Mouse (Mus musculus): ENCODE results near the gene Rasgef1b. TPM values are rescaled to one million over a fixed set of nuclear protein-coding genes. Genes with fewer than 3 reads are reported as not detected.
A peak's percentile ranks its signal among the peaks of the same experiment; 100 is the strongest.
"Not testable (repeated sequence)": the region's sequence is repeated elsewhere in the genome, so short reads cannot be mapped to it uniquely, and the experiment has no call there.

Rasgef1b gene
- polyA plus RNA-seq, 1 experiment from 2014 or later: 6.5 TPM

DNA sequence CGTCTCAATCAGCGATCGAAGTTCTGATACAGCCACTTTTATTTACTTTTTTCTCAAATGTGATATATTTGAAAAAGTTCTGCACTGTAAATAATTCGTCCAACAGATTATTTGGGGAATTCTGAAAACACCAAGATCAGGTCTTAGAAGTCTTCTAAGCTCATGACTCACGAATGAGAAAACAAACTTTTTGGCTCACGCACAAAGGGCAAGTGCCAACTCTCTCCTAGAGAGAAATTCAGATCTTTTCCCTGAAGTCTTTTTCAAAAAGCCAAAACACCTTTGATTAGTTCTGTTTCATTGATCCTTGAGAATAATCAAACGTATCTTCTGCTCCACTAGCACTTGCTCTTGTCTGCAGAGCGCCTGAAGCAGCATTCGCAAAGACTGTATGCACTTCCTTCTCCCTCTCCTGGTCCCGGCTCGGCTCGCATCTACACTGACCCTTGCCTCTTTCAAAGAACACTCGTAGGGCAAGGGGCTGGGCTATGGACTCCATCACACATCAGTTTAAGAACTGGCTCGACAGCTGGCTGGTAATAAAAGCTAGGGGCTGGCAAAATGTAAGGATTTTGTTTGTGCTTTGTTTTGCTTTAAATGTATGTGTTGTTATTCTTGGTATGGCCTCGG, 504.9 kb downstream of the Rasgef1b start:
- 0 out of 2 replicates have a peak, but pooled peaks have one; percentile 50 for ATAC-seq (ENCODE audit: low read depth)
- H3K4me1 ChIP-seq (ENCODE audit: control insufficient read depth, insufficient read depth, low read length): peaks cover 7% of the 10 kb centered on the region; the same call in 1 of the 2 replicates
- peaks cover 42% of the 10 kb centered on the region for H3K36me3 ChIP-seq (ENCODE audit: control insufficient read depth, insufficient read depth, low read length)
- H3K27ac ChIP-seq (replicated peaks; ENCODE audit: low read depth, low read length): no peak overlapping the region
- no peak overlapping the region for H3K4me3 ChIP-seq (ENCODE audit: low read depth, low read length)
- WGBS: 63% methylated on average over 15 of the region's 15 CpGs
- H3K27me3 ChIP-seq (replicated peaks; ENCODE audit: control insufficient read depth, insufficient read depth, low read length): no peaks in the 10 kb centered on the region
- DNase-seq (ENCODE audit: low spot score): no peak
- H3K9ac ChIP-seq (ENCODE audit: low read depth, low read length): no peak overlapping the region
- H3K9me3 ChIP-seq (ENCODE audit: control insufficient read depth, low read length): peaks cover 6% of the 10 kb centered on the region; the same call in 1 of the 2 replicates
- H3K4me2 ChIP-seq (ENCODE audit: low read depth, low read length): no peak overlapping the region

DNA sequence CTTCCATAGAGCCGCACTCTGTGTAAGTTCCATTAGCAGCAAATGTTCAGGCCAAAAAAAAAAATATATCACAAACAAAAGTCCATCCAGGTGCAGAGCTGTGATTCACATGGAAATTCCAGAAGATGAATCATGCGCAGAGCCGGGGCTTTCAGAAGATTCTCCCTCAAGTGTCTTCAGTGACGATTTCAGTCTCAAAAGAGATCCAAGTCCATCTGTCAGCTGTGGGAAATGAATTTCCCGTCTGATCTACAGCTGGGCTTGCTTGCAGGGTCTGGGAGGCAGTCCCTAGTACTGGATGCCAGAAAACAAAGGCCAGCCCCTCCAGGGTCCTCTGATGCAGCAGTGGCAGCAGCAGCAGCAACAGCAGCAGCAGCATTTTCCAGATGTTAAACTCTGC, 510.5 kb downstream of the Rasgef1b start:
- H3K9me3 ChIP-seq (ENCODE audit: control insufficient read depth, low read length): peaks cover 6% of the 10 kb centered on the region; the same call in 1 of the 2 replicates
- H3K27me3 ChIP-seq (replicated peaks; ENCODE audit: control insufficient read depth, insufficient read depth, low read length): no peaks in the 10 kb centered on the region
- H3K4me2 ChIP-seq (ENCODE audit: low read depth, low read length): no peak overlapping the region
- DNase-seq (ENCODE audit: low spot score) (peak; percentile 72), ATAC-seq (ENCODE audit: low read depth) (peak; percentile 60; the same call in 1 of the 2 replicates)
- H3K36me3 ChIP-seq (ENCODE audit: control insufficient read depth, insufficient read depth, low read length): peaks cover 48% of the 10 kb centered on the region
- WGBS: 47% methylated on average over 5 of the region's 5 CpGs
- 0 out of 2 replicates have a peak, but pooled peaks cover 4% of the 10 kb centered on the region for H3K4me1 ChIP-seq (ENCODE audit: control insufficient read depth, insufficient read depth, low read length)
- no peak overlapping the region for H3K4me3 ChIP-seq (ENCODE audit: low read depth, low read length)
- H3K27ac ChIP-seq (replicated peaks; ENCODE audit: low read depth, low read length): no peak overlapping the region; the same call in 1 of the 2 replicates
- no peak overlapping the region; the same call in 1 of the 2 replicates for H3K9ac ChIP-seq (ENCODE audit: low read depth, low read length)

GRCm38 (mm10) chr5:99216588-99217152, 512.2 kb downstream of the Rasgef1b start:
- WGBS: 100% methylated on average over 1 of the region's 1 CpGs
- not testable (repeated sequence) for H3K4me1 ChIP-seq (ENCODE audit: control insufficient read depth, insufficient read depth, low read length); H3K9me3 ChIP-seq (ENCODE audit: control insufficient read depth, low read length); H3K27ac ChIP-seq (replicated peaks; ENCODE audit: low read depth, low read length); H3K4me3 ChIP-seq (ENCODE audit: low read depth, low read length); H3K4me2 ChIP-seq (ENCODE audit: low read depth, low read length); H3K9ac ChIP-seq (ENCODE audit: low read depth, low read length); DNase-seq (ENCODE audit: low spot score); ATAC-seq (ENCODE audit: low read depth); H3K27me3 ChIP-seq (replicated peaks; ENCODE audit: control insufficient read depth, insufficient read depth, low read length)
- peaks cover 39% of the 10 kb centered on the region for H3K36me3 ChIP-seq (ENCODE audit: control insufficient read depth, insufficient read depth, low read length)

DNA sequence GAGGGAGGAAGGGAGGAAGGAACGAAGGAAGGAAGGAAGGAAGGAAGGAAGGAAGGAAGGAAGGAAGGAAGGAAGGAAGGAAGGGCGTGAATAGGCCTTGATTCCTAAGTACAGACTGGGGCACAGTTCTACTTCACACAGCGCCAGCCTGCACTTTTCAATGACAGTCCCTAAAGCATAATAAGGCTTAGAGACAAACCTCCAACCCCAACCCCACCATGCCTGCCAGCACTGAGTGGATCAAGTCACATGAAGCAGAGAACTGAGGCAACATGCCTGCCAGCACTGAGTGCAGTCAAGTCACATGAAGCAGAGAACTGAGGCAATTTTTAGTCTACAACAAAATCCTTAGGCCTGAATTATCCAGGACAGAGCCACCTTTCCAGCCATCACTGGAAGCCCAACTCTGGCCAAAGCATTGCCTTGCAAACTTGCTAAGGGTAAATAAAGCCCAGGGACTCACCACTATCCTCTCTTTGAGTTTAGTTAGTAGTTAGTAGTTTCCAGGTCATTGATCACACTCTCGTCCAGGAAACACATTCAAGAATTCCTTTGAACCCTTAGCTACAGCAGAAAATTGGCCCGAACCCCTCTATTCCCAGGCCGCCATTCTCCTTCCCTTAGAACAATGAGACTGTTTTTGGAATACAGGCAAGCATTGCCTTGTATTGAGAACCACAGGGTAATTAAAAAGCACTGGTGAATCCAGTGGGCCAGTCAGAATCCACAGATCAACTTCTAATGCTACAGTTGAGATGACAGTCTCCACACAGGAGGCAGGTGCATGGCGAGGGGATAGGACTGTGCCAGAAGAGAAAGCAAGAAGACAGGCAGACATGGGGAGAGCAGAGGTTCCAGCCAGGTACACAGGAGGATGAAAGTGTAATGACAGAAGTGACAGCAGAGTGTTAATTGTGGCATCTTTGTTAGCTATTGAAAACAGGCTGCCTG, 513.4 kb downstream of the Rasgef1b start:
- WGBS: 70% methylated on average over 7 of the region's 7 CpGs
- no peak for DNase-seq (ENCODE audit: low spot score)

GRCm38 (mm10) chr5:99214400-99214799, 514.5 kb downstream of the Rasgef1b start:
- ATAC-seq (ENCODE audit: low read depth): no peak
- H3K4me3 ChIP-seq (ENCODE audit: low read depth, low read length): no peak overlapping the region
- 0 out of 2 replicates have a peak, but pooled peaks cover 3% of the 10 kb centered on the region for H3K9me3 ChIP-seq (ENCODE audit: control insufficient read depth, low read length)
- no peak overlapping the region for H3K27ac ChIP-seq (replicated peaks; ENCODE audit: low read depth, low read length)
- no peaks in the 10 kb centered on the region for H3K27me3 ChIP-seq (replicated peaks; ENCODE audit: control insufficient read depth, insufficient read depth, low read length)
- no peak overlapping the region for H3K9ac ChIP-seq (ENCODE audit: low read depth, low read length)
- DNase-seq (ENCODE audit: low spot score): no peak
- WGBS: 84% methylated on average over 6 of the region's 6 CpGs
- H3K4me1 ChIP-seq (ENCODE audit: control insufficient read depth, insufficient read depth, low read length): 0 out of 2 replicates have a peak, but pooled peaks cover 4% of the 10 kb centered on the region
- H3K36me3 ChIP-seq (ENCODE audit: control insufficient read depth, insufficient read depth, low read length): peaks cover 22% of the 10 kb centered on the region; the same call in 1 of the 2 replicates
- no peak overlapping the region for H3K4me2 ChIP-seq (ENCODE audit: low read depth, low read length)

More for the DNA sequence above, 513.4 kb downstream of the Rasgef1b start:
- Histone ChIP-seq H3K4me3 (ENCODE audit: low read depth, low read length) (no peak overlapping the region), H3K27ac (replicated peaks; ENCODE audit: low read depth, low read length) (no peak overlapping the region), H3K9me3 (ENCODE audit: control insufficient read depth, low read length) (no peaks in the 10 kb centered on the region), H3K4me2 (ENCODE audit: low read depth, low read length) (no peak overlapping the region), H3K27me3 (replicated peaks; ENCODE audit: control insufficient read depth, insufficient read depth, low read length) (no peaks in the 10 kb centered on the region), H3K4me1 (ENCODE audit: control insufficient read depth, insufficient read depth, low read length) (0 out of 2 replicates have a peak, but pooled peaks cover 4% of the 10 kb centered on the region), H3K9ac (ENCODE audit: low read depth, low read length) (no peak overlapping the region), H3K36me3 (ENCODE audit: control insufficient read depth, insufficient read depth, low read length) (peaks cover 27% of the 10 kb centered on the region)
- no peak for ATAC-seq (ENCODE audit: low read depth)

- no peaks in the 10 kb centered on the region for H3K27me3 ChIP-seq (replicated peaks; ENCODE audit: control insufficient read depth, insufficient read depth, low read length)
- no peak for DNase-seq (ENCODE audit: low spot score)
- 0 out of 2 replicates have a peak, but pooled peaks cover 3% of the 10 kb centered on the region for H3K9me3 ChIP-seq (ENCODE audit: control insufficient read depth, low read length)
- peaks cover 12% of the 10 kb centered on the region; the same call in 1 of the 2 replicates for H3K36me3 ChIP-seq (ENCODE audit: control insufficient read depth, insufficient read depth, low read length)
- no peaks in the 10 kb centered on the region for H3K4me1 ChIP-seq (ENCODE audit: control insufficient read depth, insufficient read depth, low read length)
- H3K9ac ChIP-seq (ENCODE audit: low read depth, low read length): no peak overlapping the region
- ATAC-seq (ENCODE audit: low read depth): no peak
- no peak overlapping the region for H3K4me3 ChIP-seq (ENCODE audit: low read depth, low read length)
- WGBS: 90% methylated on average over 6 of the region's 6 CpGs
- no peak overlapping the region for H3K4me2 ChIP-seq (ENCODE audit: low read depth, low read length)
- no peak overlapping the region for H3K27ac ChIP-seq (replicated peaks; ENCODE audit: low read depth, low read length)
These were observed 515.7 kb downstream of the Rasgef1b start for GRCm38 (mm10) chr5:99213211-99213610.

GRCm38 (mm10) chr5:99203475-99203874, 525.4 kb downstream of the Rasgef1b start:
- no peak overlapping the region for H3K27ac ChIP-seq (replicated peaks; ENCODE audit: low read depth, low read length)
- ATAC-seq (ENCODE audit: low read depth) (no peak; the same call in 1 of the 2 replicates), DNase-seq (ENCODE audit: low spot score) (no peak)
- 0 out of 2 replicates have a peak, but pooled peaks cover 4% of the 10 kb centered on the region for H3K9me3 ChIP-seq (ENCODE audit: control insufficient read depth, low read length)
- no peaks in the 10 kb centered on the region for H3K36me3 ChIP-seq (ENCODE audit: control insufficient read depth, insufficient read depth, low read length)
- peaks cover 15% of the 10 kb centered on the region for H3K27me3 ChIP-seq (replicated peaks; ENCODE audit: control insufficient read depth, insufficient read depth, low read length)
- no peaks in the 10 kb centered on the region for H3K4me1 ChIP-seq (ENCODE audit: control insufficient read depth, insufficient read depth, low read length)
- H3K9ac ChIP-seq (ENCODE audit: low read depth, low read length): no peak overlapping the region
- no peak overlapping the region for H3K4me2 ChIP-seq (ENCODE audit: low read depth, low read length)
- no peak overlapping the region for H3K4me3 ChIP-seq (ENCODE audit: low read depth, low read length)
- WGBS: 64% methylated on average over 2 of the region's 2 CpGs
